Mouse (Mus musculus) midbrain, embryonic 14.5 days (tissue): ENCODE data around the gene Mecom. TPM values are rescaled to one million over a fixed set of nuclear protein-coding genes. Genes with fewer than 3 reads are reported as not detected.
A peak's percentile ranks its signal among the peaks of the same experiment; 100 is the strongest.
"Not testable (repeated sequence)": the region's sequence is repeated elsewhere in the genome, so short reads cannot be mapped to it uniquely, and the experiment has no call there.

Experiments
- ATAC-seq: fragments of 200-750 bp; cut with Nextera tagmentation; 2 replicates; pipeline ENCODE4 v1.8.0; 2017; ENCODE audit warnings: moderate number of reproducible peaks, moderate library complexity; ENCODE audit not compliant: low FRiP score, low TSS enrichment
- DNase-seq: peaks from one replicate; pipeline ENCODE4 v3.0.0-alpha.2; 2015
- H3K27ac ChIP-seq: fragments of 300-500 bp; sonication (generic); replicated peaks from 2 replicates; pipeline ENCODE4 v1.5.1; 2014; ENCODE audit warnings: mild to moderate bottlenecking, low read depth, low read length, moderate library complexity
- H3K27me3 ChIP-seq: fragments of 300-500 bp; sonication (generic); 2 replicates; pipeline ENCODE4 v1.6.1; 2014; ENCODE audit warnings: low read length, control low read depth, mixed read lengths; ENCODE audit not compliant: control insufficient read depth, insufficient read depth
- H3K36me3 ChIP-seq: fragments of 300-500 bp; sonication (generic); 2 replicates; pipeline ENCODE4 v1.6.1; 2014; ENCODE audit warnings: low read length, control low read depth; ENCODE audit not compliant: control insufficient read depth, insufficient read depth
- H3K4me1 ChIP-seq: fragments of 300-500 bp; sonication (generic); 2 replicates; pipeline ENCODE4 v1.6.1; 2014; ENCODE audit warnings: mild to moderate bottlenecking, antibody characterized with exemption, low read length, control low read depth; ENCODE audit not compliant: control insufficient read depth, insufficient read depth
- H3K4me2 ChIP-seq: fragments of 300-500 bp; sonication (generic); 2 replicates; pipeline ENCODE4 v1.6.1; 2014; ENCODE audit warnings: mild to moderate bottlenecking, low read length, moderate library complexity
- H3K4me3 ChIP-seq: fragments of 300-500 bp; sonication (generic); replicated peaks from 2 replicates; pipeline ENCODE4 v1.5.1; 2014; ENCODE audit warnings: low read depth, low read length
- H3K9ac ChIP-seq: fragments of 300-500 bp; sonication (generic); replicated peaks from 2 replicates; pipeline ENCODE4 v1.6.1; 2014; ENCODE audit warnings: mild to moderate bottlenecking, low read length, moderate library complexity
- H3K9me3 ChIP-seq: fragments of 300-500 bp; sonication (generic); 2 replicates; pipeline ENCODE4 v1.6.1; 2016; ENCODE audit warnings: low read length, control low read depth, mixed read lengths; ENCODE audit not compliant: control insufficient read depth
- WGBS: fragments of 180-500 bp; shearing (Covaris S2); extraction: QIAGEN DNeasy Blood & Tissue Kit; methylation state at CpG from one replicate; pipeline ENCODE4 v1.1.7; 2014; 5-methylcytosine and 5-hydroxymethylcytosine counted together
- polyA plus RNA-seq: library from polyadenylated mRNA; unstranded; fragments of >200 nt; fragmentation: Nextera tagmentation; extraction: Ambion mirVana; gene quantifications from 2 replicates; pipeline ENCODE4 v1.2.1, GENCODE M21; 2014

The Mecom gene
- polyA plus RNA-seq, result 4.6 and 10.1 TPM in 2 replicates

GRCm38 (mm10) chr3:30547908-30548307, at the start of gene Mecom:
Gene Mecom, minus strand, starts transcription at chr3:30548008.
- DNase-seq (no peak), ATAC-seq (no peak)
- WGBS, result 84% methylated on average over 3 of the region's 3 CpGs
- no peaks in the 10 kb centered on the region for H3K27me3 ChIP-seq
- H3K4me3 ChIP-seq, result no peak within 1 kb of the TSS
- H3K27ac ChIP-seq, result no peak within 1 kb of the TSS
- no peak within 1 kb of the TSS for H3K9ac ChIP-seq
- no peaks in the 10 kb centered on the region for H3K4me1 ChIP-seq
- no peak within 1 kb of the TSS for H3K4me2 ChIP-seq
- no peaks in the 10 kb centered on the region for H3K36me3 ChIP-seq
- H3K9me3 ChIP-seq, result no peaks in the 10 kb centered on the region

- ATAC-seq, result no peak
- H3K9ac ChIP-seq, result no peak overlapping the region
- no peak overlapping the region for H3K4me3 ChIP-seq
- 70% methylated on average over 7 of the region's 7 CpGs for WGBS
- H3K4me1 ChIP-seq, result no peaks in the 10 kb centered on the region
- H3K27ac ChIP-seq, result no peak overlapping the region
- H3K36me3 ChIP-seq, result no peaks in the 10 kb centered on the region
- H3K27me3 ChIP-seq, result no peaks in the 10 kb centered on the region; the same call in 1 of the 2 replicates
- no peaks in the 10 kb centered on the region for H3K9me3 ChIP-seq
- H3K4me2 ChIP-seq, result no peak overlapping the region
- DNase-seq, result no peak
These were observed 49.5 kb upstream of the Mecom start for GRCm38 (mm10) chr3:30597271-30597670.

DNA sequence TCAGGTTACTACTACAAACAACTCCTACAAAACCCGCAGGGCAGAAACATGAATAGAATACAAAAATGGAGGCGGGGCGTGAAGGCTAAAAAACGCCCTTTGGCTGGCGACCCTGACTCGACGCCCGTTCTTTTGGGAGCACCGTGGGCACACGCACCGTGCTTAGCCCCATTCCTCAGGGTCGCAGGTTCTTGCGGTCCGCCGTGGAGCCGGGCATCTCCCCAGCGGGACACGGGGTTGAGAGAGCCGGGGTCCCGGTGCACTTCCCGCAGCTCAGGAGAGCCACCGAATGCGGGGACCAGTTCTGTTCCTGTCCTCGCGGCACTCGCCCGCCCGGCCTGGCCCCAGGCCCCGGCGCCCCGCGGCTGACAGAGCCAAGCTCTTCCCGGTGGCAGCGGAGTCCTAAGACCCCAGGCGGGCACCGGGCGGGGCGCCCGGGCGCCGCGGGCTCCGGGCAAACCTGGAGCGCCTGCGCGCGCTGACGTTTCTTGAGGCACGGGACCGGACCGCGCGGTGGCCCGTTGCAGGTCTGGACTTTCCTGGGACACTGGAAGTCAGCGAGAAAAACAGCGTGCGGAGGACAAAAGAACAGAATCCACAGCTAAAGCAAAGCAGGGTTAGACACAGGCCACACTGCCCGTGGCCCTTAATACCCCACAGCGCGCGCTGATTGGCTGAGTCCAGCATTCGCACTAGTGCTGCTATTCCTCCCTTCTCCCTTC, 47.5 kb upstream of the Mecom start:
- WGBS, result under 1% methylated on average over 62 of the region's 62 CpGs
- Histone ChIP-seq H3K4me3 (peak overlapping the region; percentile 83), H3K9ac (peak overlapping the region; percentile 86), H3K36me3 (no peaks in the 10 kb centered on the region), H3K4me2 (peak overlapping the region; percentile 71), H3K9me3 (no peaks in the 10 kb centered on the region), H3K27ac (peak overlapping the region; percentile 82), H3K27me3 (no peaks in the 10 kb centered on the region; the same call in 1 of the 2 replicates), H3K4me1 (no peaks in the 10 kb centered on the region)
- DNase-seq (peak; percentile 83), ATAC-seq (peak; percentile 77)

GRCm38 (mm10) chr3:30593719-30594485, 46.1 kb upstream of the Mecom start:
- Histone ChIP-seq H3K4me3 (no peak overlapping the region), H3K27ac (no peak overlapping the region), H3K9me3 (no peaks in the 10 kb centered on the region), H3K36me3 (no peaks in the 10 kb centered on the region), H3K27me3 (no peaks in the 10 kb centered on the region; the same call in 1 of the 2 replicates), H3K4me1 (no peaks in the 10 kb centered on the region), H3K4me2 (no peak overlapping the region), H3K9ac (no peak overlapping the region)
- DNase-seq (peak; percentile 35), ATAC-seq (no peak)
- 75% methylated on average over 4 of the region's 4 CpGs for WGBS

DNA sequence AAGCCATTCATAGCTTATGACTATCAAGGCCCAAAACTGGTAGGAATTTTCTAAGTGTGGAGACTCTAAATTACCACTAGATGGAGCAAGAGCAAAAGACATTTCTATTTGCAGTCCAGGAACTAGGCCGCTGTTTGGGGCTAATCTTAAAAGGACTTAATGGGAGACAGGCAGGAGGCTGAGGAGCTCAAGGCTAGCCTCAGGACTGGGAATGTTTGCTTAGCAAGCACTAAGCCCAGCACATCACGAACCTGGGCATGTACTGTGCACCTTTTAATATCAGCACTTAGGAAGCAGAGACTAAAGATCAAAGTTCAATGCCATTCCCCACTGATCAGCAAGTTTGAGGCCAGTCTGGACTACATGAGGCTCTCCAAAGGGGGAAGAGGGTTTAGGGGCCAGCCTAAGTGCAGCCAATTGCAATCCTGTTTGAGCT, 44.6 kb upstream of the Mecom start:
- Histone ChIP-seq H3K4me2 (no peak overlapping the region), H3K9ac (no peak overlapping the region), H3K4me3 (no peak overlapping the region), H3K27ac (no peak overlapping the region), H3K36me3 (no peaks in the 10 kb centered on the region), H3K4me1 (no peaks in the 10 kb centered on the region), H3K27me3 (no peaks in the 10 kb centered on the region), H3K9me3 (no peaks in the 10 kb centered on the region)
- DNase-seq (peak; percentile 89), ATAC-seq (peak; percentile 41; the same call in 1 of the 2 replicates)
- WGBS, result 1% methylated on average over 2 of the region's 2 CpGs

- Histone ChIP-seq H3K27me3 (no peaks in the 10 kb centered on the region), H3K4me2 (no peak overlapping the region), H3K27ac (no peak overlapping the region), H3K4me3 (no peak overlapping the region), H3K36me3 (no peaks in the 10 kb centered on the region), H3K4me1 (no peaks in the 10 kb centered on the region), H3K9ac (no peak overlapping the region), H3K9me3 (no peaks in the 10 kb centered on the region)
- no peak for ATAC-seq
- 88% methylated on average over 6 of the region's 6 CpGs for WGBS
- DNase-seq, result no peak
These were observed 41.1 kb upstream of the Mecom start for GRCm38 (mm10) chr3:30588865-30589264.

- H3K27ac ChIP-seq, result no peak overlapping the region
These were observed 25.7 kb upstream of the Mecom start for GRCm38 (mm10) chr3:30573549-30573948.

DNA sequence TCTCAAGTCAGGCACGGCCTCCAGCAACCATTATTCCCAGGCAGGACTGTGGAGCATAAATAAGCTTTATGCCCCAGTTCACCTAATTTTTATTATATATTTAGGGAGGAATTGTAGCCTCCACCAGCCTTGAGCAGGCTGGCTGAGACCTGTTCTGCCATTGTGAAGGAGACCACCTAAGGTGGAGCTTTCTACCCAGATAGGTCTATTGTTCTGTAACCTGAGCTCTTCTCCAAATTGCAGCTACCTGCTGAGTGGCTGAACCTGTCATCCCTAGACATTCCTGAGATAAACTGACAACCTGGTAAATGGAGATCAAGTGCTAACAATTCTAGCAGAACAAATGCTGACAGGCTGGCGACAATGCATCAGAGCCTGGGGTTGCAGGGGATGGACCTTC, 18.5 kb upstream of the Mecom start:
- not testable (repeated sequence) for H3K36me3 ChIP-seq, H3K9ac ChIP-seq, H3K4me1 ChIP-seq, H3K4me2 ChIP-seq, ATAC-seq, H3K27ac ChIP-seq, H3K27me3 ChIP-seq, H3K4me3 ChIP-seq, H3K9me3 ChIP-seq, DNase-seq
- 0% methylated on average over 1 of the region's 2 CpGs for WGBS

More at GRCm38 (mm10) chr3:30573549-30573948, 25.7 kb upstream of the Mecom start:
- ATAC-seq, result no peak
- Histone ChIP-seq H3K4me2 (no peak overlapping the region), H3K9me3 (no peaks in the 10 kb centered on the region), H3K4me3 (no peak overlapping the region), H3K9ac (no peak overlapping the region), H3K36me3 (no peaks in the 10 kb centered on the region), H3K4me1 (no peaks in the 10 kb centered on the region), H3K27me3 (no peaks in the 10 kb centered on the region)
- no peak for DNase-seq
- 10% methylated on average over 2 of the region's 2 CpGs for WGBS
